Mouse (Mus musculus): Measurements from ENCODE around the gene Gm42517.

- TF ChIP-seq CTCF (IDR thresholded peaks at IDR 0.05; ENCODE audit: borderline replicate concordance, insufficient read depth, low read length) (no peak), POLR2A (IDR thresholded peaks at IDR 0.05; ENCODE audit: low read depth, low read length) (no peak)
Observed at GRCm38 (mm10) chr5:108403453-108403852, 35.7 kb upstream of the Gm42517 start.
